Mouse (Mus musculus) hindbrain, embryonic 15.5 days (tissue): ENCODE measurements around the gene Cactin. TPM values are rescaled to one million over a fixed set of nuclear protein-coding genes. Genes with fewer than 3 reads are reported as not detected.

Source experiments
- ATAC-seq: fragments of 200-750 bp; cut with Nextera tagmentation; 2 replicates; pipeline ENCODE4 v1.8.0; 2017; ENCODE audit warnings: low read depth, moderate number of reproducible peaks, moderate TSS enrichment; ENCODE audit not compliant: low FRiP score
- H3K27ac ChIP-seq: fragments of 300-500 bp; sonication (generic); replicated peaks from 2 replicates; pipeline ENCODE4 v1.5.1; 2015; ENCODE audit warnings: mild to moderate bottlenecking, inconsistent platforms
- H3K27me3 ChIP-seq: fragments of 300-500 bp; sonication (generic); 2 replicates; pipeline ENCODE4 v1.6.1; 2015; ENCODE audit warnings: control low read depth, inconsistent platforms
- H3K36me3 ChIP-seq: fragments of 300-500 bp; sonication (generic); 2 replicates; pipeline ENCODE4 v1.6.1; 2015; ENCODE audit warnings: control low read depth, inconsistent platforms
- H3K4me1 ChIP-seq: fragments of 300-500 bp; sonication (generic); replicated peaks from 2 replicates; pipeline ENCODE4 v1.6.1; 2015; ENCODE audit warnings: control low read depth, inconsistent platforms
- H3K4me2 ChIP-seq: fragments of 300-500 bp; sonication (generic); 2 replicates; pipeline ENCODE4 v1.6.1; 2015; ENCODE audit warnings: moderate library complexity, mild to moderate bottlenecking, inconsistent platforms
- H3K4me3 ChIP-seq: fragments of 300-500 bp; sonication (generic); 2 replicates; pipeline ENCODE4 v1.5.1; 2015; ENCODE audit warnings: mild to moderate bottlenecking, inconsistent platforms
- H3K9ac ChIP-seq: fragments of 300-500 bp; sonication (generic); 2 replicates; pipeline ENCODE4 v1.6.1; 2015; ENCODE audit warnings: inconsistent platforms
- H3K9me3 ChIP-seq: fragments of 300-500 bp; sonication (generic); 2 replicates; pipeline ENCODE4 v1.6.1; 2016; ENCODE audit warnings: control low read depth, inconsistent platforms
- WGBS: fragments of 180-500 bp; shearing (Covaris S2); methylation state at CpG from one replicate; pipeline ENCODE4 v1.1.7; 2015; 5-methylcytosine and 5-hydroxymethylcytosine counted together
- polyA plus RNA-seq: library from polyadenylated mRNA; unstranded; fragments of >200 nt; fragmentation: Nextera tagmentation; extraction: Ambion mirVana; gene quantifications from 2 replicates; pipeline ENCODE4 v1.2.1, GENCODE M21; 2015

The Cactin gene
- 33.8 and 35.1 TPM in 2 replicates for polyA plus RNA-seq

GRCm38 (mm10) chr10:81320550-81321347 lies at the start of gene Cactin:
TSS of gene Cactin (plus strand) at chr10:81321103.
- H3K4me1 ChIP-seq: peaks cover 25% of the 10 kb centered on the region
- H3K4me2 ChIP-seq: peak within 1 kb of the TSS; percentile 74
- H3K9me3 ChIP-seq: no peaks in the 10 kb centered on the region
- peak within 1 kb of the TSS; percentile 83 for H3K4me3 ChIP-seq
- H3K27me3 ChIP-seq: no peaks in the 10 kb centered on the region
- peak within 1 kb of the TSS; percentile 93 for H3K27ac ChIP-seq
- under 1% methylated on average over 68 of the region's 68 CpGs for WGBS
- H3K9ac ChIP-seq: peak within 1 kb of the TSS; percentile 79
- peaks cover 48% of the 10 kb centered on the region for H3K36me3 ChIP-seq
- peak; percentile 96 for ATAC-seq

GRCm38 (mm10) chr10:81272356-81272755 lies 48.5 kb upstream of the Cactin start:
- H3K4me3 ChIP-seq: no peak overlapping the region
- no peaks in the 10 kb centered on the region for H3K9me3 ChIP-seq
- H3K4me2 ChIP-seq: no peak overlapping the region
- ATAC-seq: no peak
- peaks cover 22% of the 10 kb centered on the region for H3K36me3 ChIP-seq
- peaks cover 17% of the 10 kb centered on the region for H3K4me1 ChIP-seq
- WGBS: 95% methylated on average over 20 of the region's 21 CpGs
- H3K27me3 ChIP-seq: no peaks in the 10 kb centered on the region
- no peak overlapping the region for H3K9ac ChIP-seq
- no peak overlapping the region for H3K27ac ChIP-seq

- H3K27ac ChIP-seq: no peak overlapping the region
- no peaks in the 10 kb centered on the region for H3K27me3 ChIP-seq
- H3K9ac ChIP-seq: no peak overlapping the region
- ATAC-seq: no peak
- H3K4me1 ChIP-seq: peaks cover 5% of the 10 kb centered on the region
- H3K4me2 ChIP-seq: no peak overlapping the region
- peaks cover 22% of the 10 kb centered on the region for H3K36me3 ChIP-seq
- no peaks in the 10 kb centered on the region for H3K9me3 ChIP-seq
- WGBS: 95% methylated on average over 19 of the region's 19 CpGs
- H3K4me3 ChIP-seq: no peak overlapping the region
Observed at GRCm38 (mm10) chr10:81273842-81274241, 47.1 kb upstream of the Cactin start.

GRCm38 (mm10) chr10:81277676-81278075 lies 43.2 kb upstream of the Cactin start:
- WGBS: 74% methylated on average over 22 of the region's 22 CpGs
- Histone ChIP-seq H3K9me3 (no peaks in the 10 kb centered on the region), H3K4me3 (no peak overlapping the region), H3K9ac (no peak overlapping the region), H3K27ac (no peak overlapping the region), H3K27me3 (peaks cover 3% of the 10 kb centered on the region; the same call in 1 of the 2 replicates), H3K4me1 (no peaks in the 10 kb centered on the region), H3K4me2 (no peak overlapping the region), H3K36me3 (peaks cover 9% of the 10 kb centered on the region)
- no peak for ATAC-seq

GRCm38 (mm10) chr10:81279496-81279895 lies 41.4 kb upstream of the Cactin start:
- Histone ChIP-seq H3K36me3 (no peaks in the 10 kb centered on the region), H3K9me3 (no peaks in the 10 kb centered on the region), H3K4me2 (no peak overlapping the region), H3K27me3 (peaks cover 10% of the 10 kb centered on the region; the same call in 1 of the 2 replicates), H3K27ac (no peak overlapping the region), H3K4me3 (no peak overlapping the region), H3K4me1 (no peaks in the 10 kb centered on the region), H3K9ac (no peak overlapping the region)
- WGBS: 45% methylated on average over 10 of the region's 10 CpGs
- ATAC-seq: no peak

- no peak overlapping the region for H3K4me3 ChIP-seq
- 46% methylated on average over 6 of the region's 6 CpGs for WGBS
- H3K9me3 ChIP-seq: no peaks in the 10 kb centered on the region
- no peak overlapping the region for H3K9ac ChIP-seq
- H3K36me3 ChIP-seq: no peaks in the 10 kb centered on the region
- no peak overlapping the region for H3K4me2 ChIP-seq
- peaks cover 6% of the 10 kb centered on the region for H3K4me1 ChIP-seq
- peaks cover 16% of the 10 kb centered on the region for H3K27me3 ChIP-seq
- ATAC-seq: no peak
- no peak overlapping the region for H3K27ac ChIP-seq
Observed at GRCm38 (mm10) chr10:81284189-81284588, 36.7 kb upstream of the Cactin start.

GRCm38 (mm10) chr10:81284719-81285118 lies 36.2 kb upstream of the Cactin start:
- no peak for ATAC-seq

GRCm38 (mm10) chr10:81285694-81286450 lies 35.0 kb upstream of the Cactin start:
- Histone ChIP-seq H3K4me1 (peaks cover 10% of the 10 kb centered on the region), H3K4me2 (peak overlapping the region; percentile 89), H3K27ac (no peak overlapping the region), H3K9me3 (no peaks in the 10 kb centered on the region), H3K9ac (peak overlapping the region; percentile 44), H3K4me3 (peak overlapping the region; percentile 49), H3K27me3 (peaks cover 28% of the 10 kb centered on the region), H3K36me3 (no peaks in the 10 kb centered on the region)
- WGBS: 2% methylated on average over 54 of the region's 54 CpGs
- peak; percentile 78 for ATAC-seq

More at GRCm38 (mm10) chr10:81284719-81285118, 36.2 kb upstream of the Cactin start:
- Histone ChIP-seq H3K9me3 (no peaks in the 10 kb centered on the region), H3K27ac (no peak overlapping the region), H3K27me3 (peaks cover 17% of the 10 kb centered on the region), H3K4me3 (no peak overlapping the region), H3K4me2 (0 out of 2 replicates have a peak overlapping the region, but pooled peaks have one; percentile 89), H3K36me3 (no peaks in the 10 kb centered on the region), H3K9ac (no peak overlapping the region), H3K4me1 (peaks cover 6% of the 10 kb centered on the region)
- WGBS: 11% methylated on average over 17 of the region's 17 CpGs

- H3K4me3 ChIP-seq: no peak overlapping the region
- no peak for ATAC-seq
- H3K27ac ChIP-seq: no peak overlapping the region
- no peaks in the 10 kb centered on the region for H3K9me3 ChIP-seq
- H3K9ac ChIP-seq: no peak overlapping the region
- H3K4me2 ChIP-seq: no peak overlapping the region
- H3K4me1 ChIP-seq: peaks cover 16% of the 10 kb centered on the region
- no peaks in the 10 kb centered on the region for H3K36me3 ChIP-seq
- WGBS: 46% methylated on average over 6 of the region's 6 CpGs
- H3K27me3 ChIP-seq: peaks cover 28% of the 10 kb centered on the region
Observed at GRCm38 (mm10) chr10:81286586-81286985, 34.3 kb upstream of the Cactin start.

GRCm38 (mm10) chr10:81287513-81288157 lies 33.3 kb upstream of the Cactin start:
- WGBS: 61% methylated on average over 8 of the region's 8 CpGs
- no peak overlapping the region for H3K27ac ChIP-seq
- H3K4me3 ChIP-seq: no peak overlapping the region
- ATAC-seq: no peak
- no peak overlapping the region for H3K9ac ChIP-seq
- H3K27me3 ChIP-seq: peaks cover 24% of the 10 kb centered on the region
- H3K36me3 ChIP-seq: no peaks in the 10 kb centered on the region
- no peaks in the 10 kb centered on the region for H3K9me3 ChIP-seq
- H3K4me2 ChIP-seq: no peak overlapping the region
- peaks cover 16% of the 10 kb centered on the region for H3K4me1 ChIP-seq

GRCm38 (mm10) chr10:81288601-81289000 lies 32.3 kb upstream of the Cactin start:
- no peaks in the 10 kb centered on the region for H3K9me3 ChIP-seq
- no peaks in the 10 kb centered on the region for H3K36me3 ChIP-seq
- no peak overlapping the region for H3K4me2 ChIP-seq
- H3K27me3 ChIP-seq: peaks cover 20% of the 10 kb centered on the region
- 31% methylated on average over 6 of the region's 6 CpGs for WGBS
- H3K27ac ChIP-seq: no peak overlapping the region
- peaks cover 16% of the 10 kb centered on the region for H3K4me1 ChIP-seq
- H3K4me3 ChIP-seq: no peak overlapping the region
- no peak for ATAC-seq
- no peak overlapping the region for H3K9ac ChIP-seq

- no peak overlapping the region for H3K4me3 ChIP-seq
- WGBS: 6% methylated on average over 7 of the region's 7 CpGs
- H3K9me3 ChIP-seq: no peaks in the 10 kb centered on the region
- ATAC-seq: no peak
- no peak overlapping the region for H3K27ac ChIP-seq
- no peak overlapping the region for H3K9ac ChIP-seq
- H3K27me3 ChIP-seq: peaks cover 17% of the 10 kb centered on the region; the same call in 1 of the 2 replicates
- H3K36me3 ChIP-seq: no peaks in the 10 kb centered on the region
- H3K4me1 ChIP-seq: peaks cover 22% of the 10 kb centered on the region
- no peak overlapping the region for H3K4me2 ChIP-seq
Observed at GRCm38 (mm10) chr10:81289278-81289677, 31.6 kb upstream of the Cactin start.
